Comparison of ENCODE assay signal across 9 mouse cellular contexts in genomic region chr13:91908202-91908980, GRCm38 (mm10). TPM values are rescaled to one million over a fixed set of nuclear protein-coding genes. Genes with fewer than 3 reads are reported as not detected.
A peak's percentile ranks its signal among the peaks of the same experiment; 100 is the strongest.
DNase-seq lines count a peak whose midpoint lies in the region; ATAC-seq and TF ChIP-seq lines count a peak whose summit lies in the region.
"Had no signal": no experiment of that assay in that cellular context is flagged by ENCODE, and none has a peak within 500 bp of the region (broad histone marks: within the 10 kb centered on the region; RNA-seq: fewer than 3 reads in every experiment).

No protein-coding gene starts in this region.

- WGBS in forebrain, embryonic 10.5 days: 41% methylated on average over 10 of the region's 10 CpGs
- WGBS in large intestine, adult 2 months: 38% methylated on average over 10 of the region's 10 CpGs
- WGBS in lung, embryonic 14.5 days: 39% methylated on average over 10 of the region's 10 CpGs

- H3K4me3 ChIP-seq in forebrain, embryonic 10.5 days: no peak overlapping the region
- no peak overlapping the region for H3K4me3 ChIP-seq in lung, embryonic 14.5 days (ENCODE audit: low read depth, low read length)
- H3K4me3 ChIP-seq: heart, embryonic 13.5 days had no signal

- no peaks in the 10 kb centered on the region for H3K4me1 ChIP-seq in forebrain, embryonic 10.5 days
- no peaks in the 10 kb centered on the region for H3K4me1 ChIP-seq in lung, embryonic 14.5 days (ENCODE audit: insufficient read depth)

- ATAC-seq in lung, embryonic 14.5 days (ENCODE audit: insufficient read depth): peak; percentile 88; the same call in 1 of the 2 replicates

- peak; percentile 93 for TF ChIP-seq CTCF in lung, embryonic 14.5 days (IDR thresholded peaks at IDR 0.05; ENCODE audit: low read depth)

- H3K36me3 ChIP-seq in forebrain, embryonic 10.5 days (replicated peaks): no peaks in the 10 kb centered on the region
- H3K36me3 ChIP-seq in lung, embryonic 14.5 days (ENCODE audit: insufficient read depth): no peaks in the 10 kb centered on the region
- H3K36me3 ChIP-seq: heart, embryonic 13.5 days had no signal

- DNase-seq in CD8-positive naive resting alpha-beta T cell, adult 2 months (ENCODE audit: low read depth in 2 of 2, low spot score in 2 of 2): peak; percentile 14 to 31
- peak; percentile 92 for DNase-seq in brain, adult 2 months (ENCODE audit: low read depth, low spot score)
- peak; percentile 71 for DNase-seq in forebrain, embryonic 10.5 days (ENCODE audit: extremely low spot score, low spot score)
- DNase-seq in heart, postnatal 25 days (ENCODE audit: low spot score): peak; percentile 26
- peak; percentile 54 for DNase-seq in large intestine, adult 2 months (ENCODE audit: low read depth, low spot score)
- DNase-seq in lung, embryonic 14.5 days: peak; percentile 96
- peak; percentile 59 for DNase-seq in ovary, adult 18-20 months (ENCODE audit: low spot score)
- DNase-seq in thymus, adult 18-20 months: peak; percentile 10 to 14

- intact Hi-C loops in heart, postnatal 25 days (cut with DNase I): loop anchor here (2.0 kb wide), 1 partner anchor 576 kb away; the partner anchor contains the start of gene Fam151b

- no peak overlapping the region for H3K4me2 ChIP-seq in lung, embryonic 14.5 days
- H3K4me2 ChIP-seq: heart, embryonic 13.5 days had no signal

- H3K27ac ChIP-seq in forebrain, embryonic 10.5 days: no peak overlapping the region
- H3K27ac ChIP-seq in lung, embryonic 14.5 days (ENCODE audit: low read depth): no peak overlapping the region
- H3K27ac ChIP-seq: heart, embryonic 13.5 days had no signal

- no peaks in the 10 kb centered on the region for H3K27me3 ChIP-seq in forebrain, embryonic 10.5 days (ENCODE audit: poor library complexity, severe bottlenecking)
- H3K27me3 ChIP-seq in lung, embryonic 14.5 days (ENCODE audit: insufficient read depth, low read length): no peaks in the 10 kb centered on the region
- H3K27me3 ChIP-seq: heart, embryonic 13.5 days had no signal

- H3K9ac ChIP-seq in lung, embryonic 14.5 days: no peak overlapping the region
- H3K9ac ChIP-seq: heart, embryonic 13.5 days had no signal

- H3K9me3 ChIP-seq in forebrain, embryonic 10.5 days: no peaks in the 10 kb centered on the region
- H3K9me3 ChIP-seq in lung, embryonic 14.5 days (ENCODE audit: low read depth, low read length): no peaks in the 10 kb centered on the region
- H3K9me3 ChIP-seq: heart, embryonic 13.5 days had no signal

RNA-seq across cellular contexts. Expression of gene Ckmt2, which starts 31.7 kb away (rescaled TPM):
- not detected in 2 replicates for polyA plus RNA-seq in forebrain, embryonic 10.5 days (2016; fragmentation: Nextera tagmentation; extraction: Ambion mirVana)
- 1,000 to 10,000 TPM; 2,662 to 2,666 TPM for total RNA-seq in heart, postnatal 25 days (2021)
- 0.25 and 0.26 TPM in 2 replicates for polyA plus RNA-seq in large intestine, adult 2 months (2012; rRNA removed)
- polyA plus RNA-seq in lung, embryonic 14.5 days (2014; fragmentation: Nextera tagmentation; extraction: Ambion mirVana): 0.20 TPM in 1 of 2 replicates, not detected in the other

Comparison
In these comparisons a context has a peak if more than half of its experiments do, and no peak if none do; other contexts are left out.
1. DNase-seq: peak in every context shown above with its lines; median percentile 96 in lung, embryonic 14.5 days; 92 in brain, adult 2 months; 71 in forebrain, embryonic 10.5 days; 59 in ovary, adult 18-20 months; 54 in large intestine, adult 2 months; 26 in heart, postnatal 25 days; 22 in CD8-positive naive resting alpha-beta T cell, adult 2 months; 12 in thymus, adult 18-20 months.